Mouse (Mus musculus) limb, embryonic 13.5 days (tissue): ENCODE data around the gene Rmnd5a. TPM values are rescaled to one million over a fixed set of nuclear protein-coding genes. Genes with fewer than 3 reads are reported as not detected.

ENCODE experiments used
- polyA plus RNA-seq: library from polyadenylated mRNA; unstranded; fragments of >200 nt; fragmentation: Nextera tagmentation; extraction: Ambion mirVana; gene quantifications from 2 replicates; pipeline ENCODE4 v1.2.1, GENCODE M21; 2015

Rmnd5a gene
- polyA plus RNA-seq, 1 experiment from 2014 or later = 12.5 TPM

Other genes with a start within 250 kb of the Rmnd5a start
- 0.48 and 2.0 TPM in 2 replicates for gene Fabp1, start 240.8 kb downstream of the Rmnd5a start, polyA plus RNA-seq
- gene Krcc1, start 169.0 kb downstream of the Rmnd5a start, polyA plus RNA-seq = 38.7 and 41.8 TPM in 2 replicates
- gene Smyd1, start 118.4 kb downstream of the Rmnd5a start, polyA plus RNA-seq = 8.7 and 11.7 TPM in 2 replicates
- gene Cd8b1, start 117.8 kb downstream of the Rmnd5a start, polyA plus RNA-seq = not detected in 2 replicates
- gene Cd8a, start 67.2 kb downstream of the Rmnd5a start, polyA plus RNA-seq = not detected in 2 replicates
- 14.2 and 15.3 TPM in 2 replicates for gene Rnf103, start 53.3 kb upstream of the Rmnd5a start, polyA plus RNA-seq
- 54.8 and 58.5 TPM in 2 replicates for gene Chmp3, start 103.2 kb upstream of the Rmnd5a start, polyA plus RNA-seq
- gene Kdm3a, start 192.4 kb upstream of the Rmnd5a start, polyA plus RNA-seq = 50.7 and 55.1 TPM in 2 replicates